Mouse (Mus musculus) MEL (cell line): ENCODE results near the gene Znrf4. TPM values are rescaled to one million over a fixed set of nuclear protein-coding genes. Genes with fewer than 3 reads are reported as not detected.

Experiments used
- DNase-seq: peaks from one replicate; pipeline ENCODE4 v3.0.0; 2011; ENCODE audit warnings: low read depth, low spot score
- H3K27ac ChIP-seq: 2 replicates; pipeline ENCODE4 v1.5.1; 2012; ENCODE audit warnings: low read depth, mild to moderate bottlenecking, control low read depth, low read length, moderate library complexity; ENCODE audit not compliant: control insufficient read depth
- H3K27me3 ChIP-seq, 2 experiments: fragments of 150-350 bp in 1 of 2; sonication (generic) in 1 of 2; 2 replicates each; pipeline ENCODE4 v1.6.1; 2012; ENCODE audit warnings: low read length in 2 of 2, mild to moderate bottlenecking in 2 of 2, improper control_type of control experiment in 1 of 2, moderate library complexity in 1 of 2; ENCODE audit not compliant: insufficient read depth in 2 of 2, control insufficient read depth in 1 of 2
- H3K36me3 ChIP-seq, 2 experiments: 2 replicates each; pipeline ENCODE4 v1.6.1; 2012 to 2014; ENCODE audit warnings: low read length in 2 of 2, improper control_type of control experiment in 1 of 2, inconsistent platforms in 1 of 2, mild to moderate bottlenecking in 1 of 2; ENCODE audit not compliant: insufficient read depth in 2 of 2, control insufficient read depth in 1 of 2
- H3K4me1 ChIP-seq, 2 experiments: fragments of 150-350 bp in 1 of 2; sonication (generic) in 1 of 2; 2 replicates each; pipeline ENCODE4 v1.6.1; 2012; ENCODE audit warnings: low read length in 2 of 2, improper control_type of control experiment in 1 of 2, mild to moderate bottlenecking in 1 of 2; ENCODE audit not compliant: insufficient read depth in 2 of 2, control insufficient read depth in 1 of 2
- H3K4me3 ChIP-seq, 2 experiments: fragments of 150-350 bp in 1 of 2; sonication (generic) in 1 of 2; 2 replicates each; pipeline ENCODE4 v1.5.1; 2012; ENCODE audit warnings: low read depth in 2 of 2, low read length in 2 of 2, mild to moderate bottlenecking in 2 of 2, moderate library complexity in 2 of 2, control low read depth in 1 of 2, improper control_type of control experiment in 1 of 2; ENCODE audit not compliant: control insufficient read depth in 1 of 2, insufficient read depth in 1 of 2
- H3K79me2 ChIP-seq: 2 replicates; pipeline ENCODE4 v1.6.1; 2012; ENCODE audit warnings: mild to moderate bottlenecking, low read length, moderate library complexity; ENCODE audit not compliant: control insufficient read depth, poor library complexity, insufficient read depth
- H3K9ac ChIP-seq: 2 replicates; pipeline ENCODE4 v1.6.1; 2012; ENCODE audit warnings: low read depth, mild to moderate bottlenecking, control low read depth, low read length, moderate library complexity; ENCODE audit not compliant: control insufficient read depth, poor library complexity, severe bottlenecking
- H3K9me3 ChIP-seq: fragments of 150-350 bp; sonication (generic); replicated peaks from 2 replicates; pipeline ENCODE4 v1.6.1; 2012; ENCODE audit warnings: mild to moderate bottlenecking, low read length, improper control_type of control experiment, moderate library complexity; ENCODE audit not compliant: insufficient read depth
- BHLHE40 ChIP-seq: IDR thresholded peaks from 2 replicates; pipeline ENCODE4 v1.6.1; 2012; ENCODE audit warnings: low read depth, mild to moderate bottlenecking, inconsistent platforms, low read length, improper control_type of control experiment, borderline replicate concordance
- CHD1 ChIP-seq: IDR thresholded peaks from 2 replicates; pipeline ENCODE4 v1.6.1; 2012; ENCODE audit warnings: low read depth, mild to moderate bottlenecking, inconsistent platforms, low read length, improper control_type of control experiment
- CHD2 ChIP-seq: IDR thresholded peaks from 2 replicates; pipeline ENCODE4 v1.6.1; 2011; ENCODE audit warnings: low read length, improper control_type of control experiment
- CTCF ChIP-seq, 3 experiments: IDR thresholded peaks in 2 of 3; conservative IDR thresholded peaks in 1 of 3; 2 replicates each; pipeline ENCODE4 v1.5.1; 2011 to 2012; ENCODE audit warnings: low read length in 3 of 3, low read depth in 2 of 3, mild to moderate bottlenecking in 2 of 3, improper control_type of control experiment in 1 of 3, inconsistent platforms in 1 of 3, mixed read lengths in 1 of 3, moderate library complexity in 1 of 3; ENCODE audit not compliant: control insufficient read depth in 1 of 3, insufficient read depth in 1 of 3, poor library complexity in 1 of 3, severe bottlenecking in 1 of 3
- E2F4 ChIP-seq: IDR thresholded peaks from 2 replicates; pipeline ENCODE4 v1.6.1; 2011; ENCODE audit warnings: low read depth, low read length, improper control_type of control experiment, borderline replicate concordance
- ELF1 ChIP-seq: IDR thresholded peaks from 2 replicates; pipeline ENCODE4 v1.6.1; 2014; ENCODE audit warnings: low read depth, mild to moderate bottlenecking, inconsistent platforms, low read length, improper control_type of control experiment, moderate library complexity
- ETS1 ChIP-seq: IDR thresholded peaks from 2 replicates; pipeline ENCODE4 v1.6.1; 2012; ENCODE audit warnings: low read depth, mild to moderate bottlenecking, inconsistent platforms, low read length, improper control_type of control experiment, moderate library complexity
- GATA1 ChIP-seq: IDR thresholded peaks from 2 replicates; pipeline ENCODE4 v1.6.1; 2011; ENCODE audit warnings: low read depth, low read length, improper control_type of control experiment
- HCFC1 ChIP-seq: IDR thresholded peaks from 2 replicates; pipeline ENCODE4 v1.6.1; 2012; ENCODE audit warnings: low read depth, mild to moderate bottlenecking, inconsistent platforms, low read length, improper control_type of control experiment, moderate library complexity
- JUND ChIP-seq: IDR thresholded peaks from 2 replicates; pipeline ENCODE4 v1.6.1; 2011; ENCODE audit warnings: low read depth, mild to moderate bottlenecking, improper control_type of control experiment, low read length
- KAT2A ChIP-seq: conservative IDR thresholded peaks from 2 replicates; pipeline ENCODE4 v1.6.1; 2012; ENCODE audit warnings: low read depth, low read length, improper control_type of control experiment, inconsistent platforms
- MAX ChIP-seq: IDR thresholded peaks from 2 replicates; pipeline ENCODE4 v1.6.1; 2011; ENCODE audit warnings: low read length, improper control_type of control experiment
- MAZ ChIP-seq: IDR thresholded peaks from 2 replicates; pipeline ENCODE4 v1.6.1; 2012; ENCODE audit warnings: low read depth, mild to moderate bottlenecking, inconsistent platforms, low read length, improper control_type of control experiment
- MYB ChIP-seq: IDR thresholded peaks from 2 replicates; pipeline ENCODE4 v1.6.1; 2011; ENCODE audit warnings: mild to moderate bottlenecking, low read depth, low read length, improper control_type of control experiment
- MYC ChIP-seq: IDR thresholded peaks from 2 replicates; pipeline ENCODE4 v1.6.1; 2011; ENCODE audit warnings: low read depth, mild to moderate bottlenecking, low read length, improper control_type of control experiment, moderate library complexity
- NELFE ChIP-seq: IDR thresholded peaks from 2 replicates; pipeline ENCODE4 v1.6.1; 2011; ENCODE audit warnings: low read depth, low read length, improper control_type of control experiment
- NRF1 ChIP-seq: IDR thresholded peaks from 2 replicates; pipeline ENCODE4 v1.6.1; 2014; ENCODE audit warnings: low read depth, mild to moderate bottlenecking, inconsistent platforms, low read length, improper control_type of control experiment, moderate library complexity; ENCODE audit not compliant: poor library complexity, insufficient read depth, severe bottlenecking
- POLR2A ChIP-seq, 2 experiments: IDR thresholded peaks; 2 replicates each; pipeline ENCODE4 v1.6.1; 2011 to 2012; ENCODE audit warnings: low read length in 2 of 2, mild to moderate bottlenecking in 2 of 2, control low read depth in 1 of 2, improper control_type of control experiment in 1 of 2, low read depth in 1 of 2, moderate library complexity in 1 of 2; ENCODE audit not compliant: control insufficient read depth in 1 of 2, insufficient read depth in 1 of 2, poor library complexity in 1 of 2
- POLR2AphosphoS5 ChIP-seq: IDR thresholded peaks from 2 replicates; pipeline ENCODE4 v1.6.1; 2012; ENCODE audit warnings: low read depth, borderline replicate concordance, mild to moderate bottlenecking, inconsistent platforms, low read length, moderate library complexity, mixed read lengths
- RAD21 ChIP-seq: IDR thresholded peaks from 2 replicates; pipeline ENCODE4 v1.6.1; 2011; ENCODE audit warnings: mild to moderate bottlenecking, low read depth, low read length, improper control_type of control experiment
- SIN3A ChIP-seq: IDR thresholded peaks from 2 replicates; pipeline ENCODE4 v1.6.1; 2012; ENCODE audit warnings: low read length, improper control_type of control experiment, inconsistent platforms
- SMC3 ChIP-seq: IDR thresholded peaks from 2 replicates; pipeline ENCODE4 v1.6.1; 2011; ENCODE audit warnings: low read depth, low read length, improper control_type of control experiment
- TAL1 ChIP-seq: IDR thresholded peaks from 2 replicates; pipeline ENCODE4 v1.6.1; 2012; ENCODE audit warnings: mild to moderate bottlenecking, inconsistent platforms, low read length, moderate library complexity, mixed read lengths
- TBP ChIP-seq: IDR thresholded peaks from 2 replicates; pipeline ENCODE4 v1.8.0; 2011; ENCODE audit warnings: low read depth, low read length, improper control_type of control experiment
- TCF12 ChIP-seq: IDR thresholded peaks from 2 replicates; pipeline ENCODE4 v1.6.1; 2014; ENCODE audit warnings: low read depth, mild to moderate bottlenecking, inconsistent platforms, low read length, improper control_type of control experiment, moderate library complexity
- USF1 ChIP-seq: IDR thresholded peaks from 2 replicates; pipeline ENCODE4 v1.6.1; 2014; ENCODE audit warnings: low read depth, mild to moderate bottlenecking, inconsistent platforms, low read length, improper control_type of control experiment, moderate library complexity
- USF2 ChIP-seq, 2 experiments: IDR thresholded peaks; 2 replicates each; pipeline ENCODE4 v1.6.1; 2011 to 2012; ENCODE audit warnings: improper control_type of control experiment in 2 of 2, low read length in 2 of 2, borderline replicate concordance in 1 of 2, inconsistent platforms in 1 of 2, low read depth in 1 of 2, mild to moderate bottlenecking in 1 of 2; ENCODE audit not compliant: insufficient read depth in 1 of 2
- ZKSCAN1 ChIP-seq: IDR thresholded peaks from 2 replicates; pipeline ENCODE4 v1.6.1; 2012; ENCODE audit warnings: low read depth, mild to moderate bottlenecking, inconsistent platforms, low read length, improper control_type of control experiment, moderate library complexity
- ZNF384 ChIP-seq: IDR thresholded peaks from 2 replicates; pipeline ENCODE4 v1.6.1; 2012; ENCODE audit warnings: low read depth, mild to moderate bottlenecking, inconsistent platforms, low read length, improper control_type of control experiment
- polyA plus RNA-seq, 2 experiments: library from polyadenylated mRNA; stranded (reverse) in 1 of 2; unstranded in 1 of 2; fragments of >175 nt in 1 of 2; fragments of >200 nt in 1 of 2; gene quantifications; 2 replicates each; pipeline versions ENCODE4 v1.2.1 to v1.2.4; 2012; ENCODE audit warnings: low replicate concordance in 2 of 2, low read depth in 1 of 2; ENCODE audit not compliant: insufficient read length in 2 of 2, insufficient read depth in 1 of 2, missing spikeins in 1 of 2
- total RNA-seq: library from RNA; depleted of rRNA; stranded (reverse); fragments of 300-350 nt; gene quantifications from 2 replicates; pipeline ENCODE4 v1.2.3, GENCODE M21; 2012

The Znrf4 gene
- total and polyA plus RNA-seq, 3 experiments, result not detected

DNA sequence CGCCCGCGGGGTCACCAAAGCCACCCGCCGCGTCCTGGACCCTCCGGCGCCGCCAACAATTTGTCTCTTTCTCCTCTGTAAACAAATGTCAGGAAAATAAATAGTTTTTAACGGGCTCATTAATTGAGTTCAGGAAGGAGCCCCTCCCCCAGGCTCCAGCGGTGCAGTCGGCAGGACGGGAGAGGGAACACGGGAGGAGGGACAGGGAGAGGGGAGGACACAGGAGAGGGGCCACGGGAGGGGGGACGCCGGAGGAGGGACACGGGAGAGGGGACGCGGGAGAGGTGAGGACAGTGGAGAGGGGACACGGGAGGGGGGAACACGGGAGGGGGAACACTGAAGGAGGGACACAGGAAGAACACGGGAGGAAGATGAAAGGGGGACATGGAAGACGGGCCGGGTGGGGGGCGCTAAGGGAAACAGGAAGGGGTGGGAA is 42.2 kb downstream of the Znrf4 start:
- Histone ChIP-seq H3K4me3 (no peak overlapping the region), H3K9ac (no peak overlapping the region)

DNA sequence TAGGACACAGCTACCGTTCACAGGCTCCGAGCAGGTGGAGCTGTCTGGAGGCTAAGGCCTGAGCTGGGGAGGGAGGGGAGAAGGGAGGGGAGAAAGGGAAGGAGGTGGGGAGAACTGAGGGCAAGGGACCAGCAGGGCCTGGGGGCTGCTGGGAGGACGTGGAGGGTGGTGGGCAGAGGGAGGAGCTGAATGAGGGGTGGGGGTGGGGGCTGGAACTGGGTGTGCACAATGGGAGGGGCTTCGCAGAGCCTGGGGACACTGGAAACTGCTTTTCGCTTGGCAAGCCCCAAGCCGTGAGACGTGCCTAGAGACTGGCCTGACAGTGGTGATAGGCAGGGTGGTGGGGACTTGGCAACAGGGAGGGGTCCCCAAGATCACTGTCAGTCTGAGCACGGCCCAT is 43.0 kb downstream of the Znrf4 start:
- Histone ChIP-seq H3K4me3 (no peak overlapping the region), H3K4me1 (peaks cover 5 to 18% of the 10 kb centered on the region in 2 experiments), H3K36me3 (peaks cover 2 to 4% of the 10 kb centered on the region in 2 experiments; a peak in 1 of 4 replicates)
- TF ChIP-seq KAT2A (no peak), POLR2AphosphoS5 (no peak), POLR2A (IDR thresholded peaks at IDR 0.05; ENCODE audit: control insufficient read depth in 1 of 2, insufficient read depth in 1 of 2, low read depth in 1 of 2, low read length in 2 of 2, poor library complexity in 1 of 2) (no peak), NRF1 (no peak), TBP (no peak), TCF12 (no peak), ETS1 (no peak), NELFE (no peak), SIN3A (no peak), GATA1 (no peak), RAD21 (no peak), CHD2 (no peak), CTCF (IDR thresholded peaks at IDR 0.05 in 2 of 3, conservative IDR thresholded peaks at IDR 0.05 in 1 of 3; ENCODE audit: control insufficient read depth in 1 of 3, insufficient read depth in 1 of 3, low read depth in 2 of 3, low read length in 3 of 3, poor library complexity in 1 of 3, severe bottlenecking in 1 of 3) (no peak), ELF1 (no peak), MYB (no peak), BHLHE40 (no peak), SMC3 (no peak), MYC (no peak), ZKSCAN1 (no peak), USF1 (no peak)
- TF ChIP-seq, all 39 proteins: peak for 0
- peaks cover 51% of the 10 kb centered on the region for H3K79me2 ChIP-seq
- H3K9me3 ChIP-seq, result no peaks in the 10 kb centered on the region
- no peaks in the 10 kb centered on the region for H3K27me3 ChIP-seq
- no peak overlapping the region for H3K27ac ChIP-seq
- DNase-seq, result no peak
- H3K9ac ChIP-seq, result no peak overlapping the region

More for the DNA sequence above, 42.2 kb downstream of the Znrf4 start:
- TF ChIP-seq CHD1 (no peak), TAL1 (no peak), POLR2AphosphoS5 (no peak), E2F4 (no peak), POLR2A (IDR thresholded peaks at IDR 0.05; ENCODE audit: control insufficient read depth in 1 of 2, insufficient read depth in 1 of 2, low read depth in 1 of 2, low read length in 2 of 2, poor library complexity in 1 of 2) (no peak), MAZ (no peak), JUND (no peak), USF2 (IDR thresholded peaks at IDR 0.05; ENCODE audit: borderline replicate concordance in 1 of 2, insufficient read depth in 1 of 2, low read depth in 1 of 2, low read length in 2 of 2) (no peak), CHD2 (no peak), ZNF384 (no peak), RAD21 (no peak), HCFC1 (no peak), NELFE (no peak), MAX (no peak), TBP (no peak)
- peaks cover 57% of the 10 kb centered on the region for H3K79me2 ChIP-seq
- H3K9me3 ChIP-seq, result no peaks in the 10 kb centered on the region
- peaks cover 5 to 22% of the 10 kb centered on the region in 2 experiments for H3K4me1 ChIP-seq
- no peak for DNase-seq
- H3K27me3 ChIP-seq, result no peaks in the 10 kb centered on the region
- H3K27ac ChIP-seq, result no peak overlapping the region
- peaks cover 2 to 4% of the 10 kb centered on the region in 2 experiments; a peak in 1 of 4 replicates for H3K36me3 ChIP-seq
